Mouse (Mus musculus): ENCODE data around the gene Hecw2. TPM values are rescaled to one million over a fixed set of nuclear protein-coding genes. Genes with fewer than 3 reads are reported as not detected.
A peak's percentile ranks its signal among the peaks of the same experiment; 100 is the strongest.

Gene Hecw2
- polyA plus RNA-seq, 1 experiment from 2014 or later = 8.4 TPM

- H3K4me3 ChIP-seq (ENCODE audit: low read depth, low read length) = no peak overlapping the region
- no peaks in the 10 kb centered on the region for H3K4me1 ChIP-seq (ENCODE audit: control insufficient read depth, insufficient read depth, low read length)
- H3K27ac ChIP-seq (ENCODE audit: low read length) = no peak overlapping the region
- no peaks in the 10 kb centered on the region for H3K27me3 ChIP-seq (ENCODE audit: control insufficient read depth, insufficient read depth, low read depth, low read length)
- no peak for ATAC-seq
- no peaks in the 10 kb centered on the region for H3K36me3 ChIP-seq (ENCODE audit: control insufficient read depth, insufficient read depth, low read length)
- H3K9me3 ChIP-seq (replicated peaks; ENCODE audit: control insufficient read depth, low read length, poor library complexity, severe bottlenecking) = no peaks in the 10 kb centered on the region
- H3K9ac ChIP-seq (ENCODE audit: low read depth, low read length) = no peak overlapping the region
- H3K4me2 ChIP-seq (ENCODE audit: low read length) = no peak overlapping the region
- WGBS = 80% methylated on average over 3 of the region's 3 CpGs
Measured at GRCm38 (mm10) chr1:53797811-53798210, 397.2 kb downstream of the Hecw2 start.

DNA sequence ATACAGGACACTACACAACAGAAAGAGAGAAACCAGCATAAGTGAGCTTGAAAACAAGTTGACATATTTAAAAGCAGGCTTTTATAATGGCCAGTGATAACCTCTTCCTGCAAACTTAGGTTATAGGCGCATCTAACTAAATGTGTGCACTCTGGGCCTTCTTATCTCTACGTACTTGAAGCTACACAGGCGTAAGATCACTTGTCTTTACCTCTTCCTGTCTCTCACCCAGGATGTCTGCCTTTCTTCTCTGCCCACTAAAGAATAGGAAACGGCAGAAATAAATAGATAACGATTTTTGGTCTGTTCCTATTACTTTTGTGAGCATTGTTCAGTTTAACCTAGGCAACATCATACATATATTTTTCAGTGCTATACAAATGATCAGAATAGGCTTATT, 397.9 kb downstream of the Hecw2 start:
- Histone ChIP-seq H3K4me3 (ENCODE audit: low read depth, low read length) (no peak overlapping the region), H3K27me3 (ENCODE audit: control insufficient read depth, insufficient read depth, low read depth, low read length) (no peaks in the 10 kb centered on the region), H3K9me3 (replicated peaks; ENCODE audit: control insufficient read depth, low read length, poor library complexity, severe bottlenecking) (no peaks in the 10 kb centered on the region), H3K9ac (ENCODE audit: low read depth, low read length) (no peak overlapping the region), H3K4me2 (ENCODE audit: low read length) (no peak overlapping the region), H3K36me3 (ENCODE audit: control insufficient read depth, insufficient read depth, low read length) (no peaks in the 10 kb centered on the region), H3K27ac (ENCODE audit: low read length) (no peak overlapping the region), H3K4me1 (ENCODE audit: control insufficient read depth, insufficient read depth, low read length) (no peaks in the 10 kb centered on the region)
- WGBS = 91% methylated on average over 5 of the region's 5 CpGs
- ATAC-seq = no peak

DNA sequence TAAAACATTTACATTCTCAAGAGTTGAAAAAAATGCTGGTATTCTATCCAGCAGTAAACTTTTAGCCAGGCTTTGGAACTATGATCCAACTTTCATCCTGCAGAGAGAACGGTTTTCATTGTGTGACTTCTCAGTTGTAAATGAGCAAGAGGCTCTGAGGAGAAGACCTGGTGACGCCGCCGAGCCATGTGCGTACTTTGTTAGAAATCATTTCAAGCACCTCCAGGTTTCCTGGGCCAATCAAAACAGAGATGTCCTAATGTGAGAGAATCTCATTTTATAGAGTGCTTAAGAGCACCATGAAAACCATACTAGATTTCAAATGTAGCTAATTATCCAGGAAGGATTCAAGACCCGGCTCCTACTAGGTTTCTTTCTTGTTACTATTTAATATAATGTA, 398.7 kb downstream of the Hecw2 start:
- H3K36me3 ChIP-seq (ENCODE audit: control insufficient read depth, insufficient read depth, low read length) = no peaks in the 10 kb centered on the region
- 89% methylated on average over 6 of the region's 6 CpGs for WGBS
- H3K4me3 ChIP-seq (ENCODE audit: low read depth, low read length) = no peak overlapping the region
- ATAC-seq = no peak
- no peak overlapping the region for H3K9ac ChIP-seq (ENCODE audit: low read depth, low read length)
- H3K4me1 ChIP-seq (ENCODE audit: control insufficient read depth, insufficient read depth, low read length) = no peaks in the 10 kb centered on the region
- no peaks in the 10 kb centered on the region for H3K9me3 ChIP-seq (replicated peaks; ENCODE audit: control insufficient read depth, low read length, poor library complexity, severe bottlenecking)
- no peak overlapping the region for H3K27ac ChIP-seq (ENCODE audit: low read length)
- H3K4me2 ChIP-seq (ENCODE audit: low read length) = no peak overlapping the region
- H3K27me3 ChIP-seq (ENCODE audit: control insufficient read depth, insufficient read depth, low read depth, low read length) = no peaks in the 10 kb centered on the region

DNA sequence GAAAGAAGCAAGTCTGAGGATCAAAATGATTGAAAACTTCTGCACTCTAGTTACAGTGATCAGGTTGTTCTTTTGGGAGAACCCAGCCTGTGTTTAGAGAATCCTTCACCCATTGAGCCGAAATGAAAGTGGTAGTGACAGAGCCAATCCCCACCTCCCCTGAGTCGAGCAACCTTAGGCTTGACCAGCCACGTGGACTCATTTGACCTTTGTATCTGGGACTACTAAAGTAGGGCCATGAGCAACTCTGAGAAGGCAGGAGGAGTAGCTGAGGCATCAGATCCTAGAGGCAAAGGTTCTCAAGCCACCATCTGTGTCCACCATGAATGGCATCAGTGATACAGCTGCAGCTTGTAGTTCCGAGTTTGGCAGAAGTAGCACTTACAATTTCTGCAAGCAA, 399.4 kb downstream of the Hecw2 start:
- Histone ChIP-seq H3K4me3 (ENCODE audit: low read depth, low read length) (no peak overlapping the region), H3K4me2 (ENCODE audit: low read length) (no peak overlapping the region), H3K9me3 (replicated peaks; ENCODE audit: control insufficient read depth, low read length, poor library complexity, severe bottlenecking) (no peaks in the 10 kb centered on the region), H3K4me1 (ENCODE audit: control insufficient read depth, insufficient read depth, low read length) (no peaks in the 10 kb centered on the region), H3K27me3 (ENCODE audit: control insufficient read depth, insufficient read depth, low read depth, low read length) (no peaks in the 10 kb centered on the region), H3K36me3 (ENCODE audit: control insufficient read depth, insufficient read depth, low read length) (no peaks in the 10 kb centered on the region), H3K9ac (ENCODE audit: low read depth, low read length) (no peak overlapping the region), H3K27ac (ENCODE audit: low read length) (no peak overlapping the region)
- 85% methylated on average over 4 of the region's 4 CpGs for whole genome bisulfite sequencing
- no peak for ATAC-seq

DNA sequence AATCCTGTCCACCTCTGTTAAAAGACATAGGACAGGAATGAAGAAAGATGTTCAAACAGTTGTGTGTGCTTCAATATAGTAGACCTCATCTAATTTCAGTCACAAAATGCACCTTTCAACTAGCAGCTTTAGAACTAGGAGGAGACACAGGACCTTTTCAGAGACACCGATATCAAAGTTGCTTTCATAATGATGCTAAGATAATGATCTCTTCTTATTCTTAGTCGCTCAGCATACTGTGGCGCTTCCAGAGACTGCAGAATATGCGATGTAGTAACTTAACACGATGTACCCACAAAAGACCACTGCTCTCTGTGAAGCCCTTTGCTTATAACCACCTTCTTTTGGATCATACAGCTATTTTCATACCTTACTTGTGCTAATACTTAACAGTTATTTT, 399.9 kb downstream of the Hecw2 start:
- Histone ChIP-seq H3K9me3 (replicated peaks; ENCODE audit: control insufficient read depth, low read length, poor library complexity, severe bottlenecking) (no peaks in the 10 kb centered on the region), H3K4me3 (ENCODE audit: low read depth, low read length) (no peak overlapping the region), H3K4me1 (ENCODE audit: control insufficient read depth, insufficient read depth, low read length) (no peaks in the 10 kb centered on the region), H3K4me2 (ENCODE audit: low read length) (no peak overlapping the region), H3K27me3 (ENCODE audit: control insufficient read depth, insufficient read depth, low read depth, low read length) (no peaks in the 10 kb centered on the region), H3K27ac (ENCODE audit: low read length) (no peak overlapping the region), H3K9ac (ENCODE audit: low read depth, low read length) (no peak overlapping the region), H3K36me3 (ENCODE audit: control insufficient read depth, insufficient read depth, low read length) (no peaks in the 10 kb centered on the region)
- no peak for ATAC-seq
- 91% methylated on average over 5 of the region's 5 CpGs for WGBS

- ATAC-seq = no peak
- H3K27ac ChIP-seq (ENCODE audit: low read length) = no peak overlapping the region
- no peak overlapping the region for H3K9ac ChIP-seq (ENCODE audit: low read depth, low read length)
- H3K4me2 ChIP-seq (ENCODE audit: low read length) = no peak overlapping the region
- 87% methylated on average over 2 of the region's 2 CpGs for WGBS
- no peaks in the 10 kb centered on the region for H3K36me3 ChIP-seq (ENCODE audit: control insufficient read depth, insufficient read depth, low read length)
- no peaks in the 10 kb centered on the region for H3K9me3 ChIP-seq (replicated peaks; ENCODE audit: control insufficient read depth, low read length, poor library complexity, severe bottlenecking)
- no peak overlapping the region for H3K4me3 ChIP-seq (ENCODE audit: low read depth, low read length)
- H3K27me3 ChIP-seq (ENCODE audit: control insufficient read depth, insufficient read depth, low read depth, low read length) = no peaks in the 10 kb centered on the region
- no peaks in the 10 kb centered on the region for H3K4me1 ChIP-seq (ENCODE audit: control insufficient read depth, insufficient read depth, low read length)
Measured at GRCm38 (mm10) chr1:53794279-53794678, 400.7 kb downstream of the Hecw2 start.

DNA sequence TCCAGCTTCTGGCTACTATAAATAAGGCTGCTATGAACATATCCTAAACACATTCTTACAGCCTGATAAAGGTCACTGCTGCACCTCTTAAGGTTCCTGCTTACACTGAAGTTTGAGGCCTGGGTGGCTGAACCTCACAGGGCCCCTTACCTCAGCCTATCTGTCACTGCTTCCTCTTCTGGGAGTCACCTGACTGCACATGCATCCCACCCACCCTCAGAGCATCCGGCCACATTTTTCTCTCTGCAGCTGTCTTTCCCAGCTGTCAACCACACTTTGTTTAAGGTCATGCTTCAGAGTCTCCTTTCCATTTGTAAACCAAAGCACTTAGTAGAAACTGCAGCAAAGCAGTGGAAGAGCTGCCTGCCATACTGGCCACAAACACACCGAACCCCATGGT, 403.6 kb downstream of the Hecw2 start:
- Histone ChIP-seq H3K9me3 (replicated peaks; ENCODE audit: control insufficient read depth, low read length, poor library complexity, severe bottlenecking) (no peaks in the 10 kb centered on the region), H3K4me3 (ENCODE audit: low read depth, low read length) (no peak overlapping the region), H3K36me3 (ENCODE audit: control insufficient read depth, insufficient read depth, low read length) (no peaks in the 10 kb centered on the region), H3K4me1 (ENCODE audit: control insufficient read depth, insufficient read depth, low read length) (no peaks in the 10 kb centered on the region), H3K27ac (ENCODE audit: low read length) (no peak overlapping the region), H3K9ac (ENCODE audit: low read depth, low read length) (no peak overlapping the region), H3K27me3 (ENCODE audit: control insufficient read depth, insufficient read depth, low read depth, low read length) (no peaks in the 10 kb centered on the region), H3K4me2 (ENCODE audit: low read length) (no peak overlapping the region)
- no peak for ATAC-seq
- WGBS = 79% methylated on average over 2 of the region's 2 CpGs

GRCm38 (mm10) chr1:53784721-53785418, 410.1 kb downstream of the Hecw2 start, which contains the start of gene Stk17b:
Gene Stk17b (minus strand): TSS chr1:53785224.
- Histone ChIP-seq H3K36me3 (ENCODE audit: control insufficient read depth, insufficient read depth, low read length) (no peaks in the 10 kb centered on the region), H3K9ac (ENCODE audit: low read depth, low read length) (peak within 1 kb of the TSS; percentile 67), H3K9me3 (replicated peaks; ENCODE audit: control insufficient read depth, low read length, poor library complexity, severe bottlenecking) (no peaks in the 10 kb centered on the region), H3K4me1 (ENCODE audit: control insufficient read depth, insufficient read depth, low read length) (peaks cover 7% of the 10 kb centered on the region), H3K27ac (ENCODE audit: low read length) (no peak within 1 kb of the TSS), H3K4me2 (ENCODE audit: low read length) (peak within 1 kb of the TSS; percentile 94), H3K4me3 (ENCODE audit: low read depth, low read length) (peak within 1 kb of the TSS; percentile 53), H3K27me3 (ENCODE audit: control insufficient read depth, insufficient read depth, low read depth, low read length) (no peaks in the 10 kb centered on the region)
- ATAC-seq = peak; percentile 98
- under 1% methylated on average over 63 of the region's 81 CpGs for WGBS

- Histone ChIP-seq H3K4me3 (ENCODE audit: low read depth, low read length) (peak overlapping the region; percentile 53), H3K36me3 (ENCODE audit: control insufficient read depth, insufficient read depth, low read length) (no peaks in the 10 kb centered on the region), H3K4me1 (ENCODE audit: control insufficient read depth, insufficient read depth, low read length) (peaks cover 7% of the 10 kb centered on the region), H3K27ac (ENCODE audit: low read length) (no peak overlapping the region), H3K27me3 (ENCODE audit: control insufficient read depth, insufficient read depth, low read depth, low read length) (no peaks in the 10 kb centered on the region), H3K4me2 (ENCODE audit: low read length) (peak overlapping the region; percentile 94), H3K9ac (ENCODE audit: low read depth, low read length) (peak overlapping the region; percentile 67), H3K9me3 (replicated peaks; ENCODE audit: control insufficient read depth, low read length, poor library complexity, severe bottlenecking) (no peaks in the 10 kb centered on the region)
- peak; percentile 61 for ATAC-seq
- under 1% methylated on average over 17 of the region's 17 CpGs for WGBS
Measured at GRCm38 (mm10) chr1:53784291-53784720, 410.7 kb downstream of the Hecw2 start.

Data from midbrain, embryonic 16.5 days (tissue).